Mouse (Mus musculus) CH12.LX (cell line): Measurements from ENCODE around the gene Rpl13a.

Experiments
- BHLHE40 ChIP-seq: IDR thresholded peaks from 2 replicates; pipeline ENCODE4 v1.6.1; 2011; ENCODE audit warnings: mild to moderate bottlenecking, low read depth, low read length, improper control_type of control experiment
- CTCF ChIP-seq, 2 experiments: IDR thresholded peaks in 1 of 2; conservative IDR thresholded peaks in 1 of 2; 2 replicates each; pipeline ENCODE4 v1.5.1; 2011 to 2012; ENCODE audit warnings: low read depth in 2 of 2, low read length in 2 of 2, improper control_type of control experiment in 1 of 2, inconsistent platforms in 1 of 2, mild to moderate bottlenecking in 1 of 2, moderate library complexity in 1 of 2
- EP300 ChIP-seq: IDR thresholded peaks from 2 replicates; pipeline ENCODE4 v1.6.1; 2011; ENCODE audit warnings: low read length, improper control_type of control experiment
- JUND ChIP-seq: conservative IDR thresholded peaks from 2 replicates; pipeline ENCODE4 v1.6.1; 2011; ENCODE audit warnings: low read depth, low read length, improper control_type of control experiment
- KAT2A ChIP-seq: IDR thresholded peaks from 2 replicates; pipeline ENCODE4 v1.6.1; 2012; ENCODE audit warnings: low read length, improper control_type of control experiment, inconsistent platforms; ENCODE audit not compliant: insufficient replicate concordance
- MAFK ChIP-seq: IDR thresholded peaks from 2 replicates; pipeline ENCODE4 v1.6.1; 2011; ENCODE audit warnings: low read length, improper control_type of control experiment; ENCODE audit not compliant: insufficient replicate concordance
- MAX ChIP-seq: IDR thresholded peaks from 2 replicates; pipeline ENCODE4 v1.6.1; 2011; ENCODE audit warnings: low read length, improper control_type of control experiment
- POLR2AphosphoS2 ChIP-seq: IDR thresholded peaks from 2 replicates; pipeline ENCODE4 v1.6.1; 2011; ENCODE audit warnings: low read depth, low read length, improper control_type of control experiment
- TBP ChIP-seq: conservative IDR thresholded peaks from 2 replicates; pipeline ENCODE4 v1.6.1; 2011; ENCODE audit warnings: low read depth, low read length, improper control_type of control experiment
- UBTF ChIP-seq: IDR thresholded peaks from 2 replicates; pipeline ENCODE4 v1.6.1; 2012; ENCODE audit warnings: low read depth, mild to moderate bottlenecking, inconsistent platforms, low read length, improper control_type of control experiment, moderate library complexity
- ZNF384 ChIP-seq: IDR thresholded peaks from 2 replicates; pipeline ENCODE4 v1.6.1; 2012; ENCODE audit warnings: low read depth, low read length, improper control_type of control experiment, inconsistent platforms

- TF ChIP-seq JUND (no peak), EP300 (no peak), KAT2A (no peak), TBP (no peak), CTCF (conservative IDR thresholded peaks at IDR 0.05 in 1 of 2, IDR thresholded peaks at IDR 0.05 in 1 of 2; ENCODE audit: low read depth in 2 of 2, low read length in 2 of 2) (no peak), MAFK (no peak), ZNF384 (no peak), MAX (no peak), BHLHE40 (no peak), POLR2AphosphoS2 (no peak), UBTF (no peak)
These were observed 38.4 kb upstream of the Rpl13a start for GRCm38 (mm10) chr7:45166950-45167401.
